Mouse (Mus musculus) liver, embryonic 11.5 days (tissue): Measurements from ENCODE around the gene Dag1. TPM values are rescaled to one million over a fixed set of nuclear protein-coding genes. Genes with fewer than 3 reads are reported as not detected.

Source experiments
- ATAC-seq: fragments of 200-750 bp; cut with Nextera tagmentation; replicated peaks from 2 replicates; pipeline ENCODE4 v1.8.0; 2017; ENCODE audit warnings: moderate number of reproducible peaks, mild to moderate bottlenecking, moderate TSS enrichment, moderate library complexity; ENCODE audit not compliant: low FRiP score
- DNase-seq: peaks from one replicate; pipeline ENCODE4 v3.0.0-alpha.2; 2017; ENCODE audit warnings: low spot score
- H3K27ac ChIP-seq: fragments of 300-500 bp; sonication (generic); 2 replicates; pipeline ENCODE4 v1.5.1; 2014; ENCODE audit warnings: mild to moderate bottlenecking, low read depth, low read length, control low read depth
- H3K27me3 ChIP-seq: fragments of 300-500 bp; sonication (generic); replicated peaks from 2 replicates; pipeline ENCODE4 v1.6.1; 2014; ENCODE audit warnings: low read length, mixed read lengths; ENCODE audit not compliant: control insufficient read depth, insufficient read depth
- H3K36me3 ChIP-seq: fragments of 300-500 bp; sonication (generic); 2 replicates; pipeline ENCODE4 v1.6.1; 2014; ENCODE audit warnings: mild to moderate bottlenecking, low read length, moderate library complexity, mixed read lengths; ENCODE audit not compliant: control insufficient read depth, insufficient read depth
- H3K4me1 ChIP-seq: fragments of 300-500 bp; sonication (generic); replicated peaks from 2 replicates; pipeline ENCODE4 v1.6.1; 2014; ENCODE audit warnings: low read length, mixed read lengths; ENCODE audit not compliant: control insufficient read depth, insufficient read depth
- H3K4me2 ChIP-seq: fragments of 300-500 bp; sonication (generic); 2 replicates; pipeline ENCODE4 v1.6.1; 2014; ENCODE audit warnings: mild to moderate bottlenecking, control low read depth, moderate library complexity
- H3K4me3 ChIP-seq: fragments of 300-500 bp; sonication (generic); 2 replicates; pipeline ENCODE4 v1.5.1; 2014; ENCODE audit warnings: low read depth, low read length, control low read depth
- H3K9ac ChIP-seq: fragments of 300-500 bp; sonication (generic); 2 replicates; pipeline ENCODE4 v1.6.1; 2014; ENCODE audit warnings: low read depth, low read length, control low read depth
- H3K9me3 ChIP-seq: fragments of 300-500 bp; sonication (generic); 2 replicates; pipeline ENCODE4 v1.6.1; 2016; ENCODE audit warnings: low read length, inconsistent platforms, mixed read lengths; ENCODE audit not compliant: control insufficient read depth
- WGBS: fragments of 180-500 bp; shearing (Covaris S2); extraction: QIAGEN DNeasy Blood & Tissue Kit; methylation state at CpG from one replicate; pipeline ENCODE4 v1.1.7; 2014; 5-methylcytosine and 5-hydroxymethylcytosine counted together
- polyA plus RNA-seq: library from polyadenylated mRNA; unstranded; fragments of >200 nt; fragmentation: Nextera tagmentation; extraction: Ambion mirVana; gene quantifications from 2 replicates; pipeline ENCODE4 v1.2.1, GENCODE M21; 2014

Dag1 gene
- polyA plus RNA-seq, 1 experiment from 2014 or later, result 41.1 TPM

DNA sequence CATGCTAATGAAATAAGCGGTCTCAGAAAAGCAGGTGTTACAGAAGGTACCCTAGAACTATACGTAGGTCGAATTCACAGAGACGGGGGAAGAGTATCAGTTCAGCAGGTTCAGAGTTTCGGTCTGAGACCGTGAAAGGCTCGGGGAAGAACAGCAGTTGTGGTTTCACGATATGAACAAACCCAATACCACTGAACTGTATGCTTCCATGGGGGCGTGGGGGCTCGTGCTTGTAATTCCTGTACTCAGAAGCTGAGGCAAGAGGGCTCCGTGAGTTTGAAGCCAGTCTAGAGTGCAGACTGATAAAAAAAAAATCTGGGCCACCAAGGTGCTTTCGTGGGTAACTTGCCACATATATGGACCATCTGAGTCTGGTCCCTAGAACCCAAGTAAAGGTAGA, 108.9 kb downstream of the Dag1 start:
- H3K27ac ChIP-seq, result no peak overlapping the region
- 81% methylated on average over 12 of the region's 12 CpGs for WGBS
- H3K4me2 ChIP-seq, result no peak overlapping the region
- H3K27me3 ChIP-seq, result peaks cover under 1% of the 10 kb centered on the region
- H3K4me3 ChIP-seq, result no peak overlapping the region
- no peaks in the 10 kb centered on the region for H3K4me1 ChIP-seq
- DNase-seq (no peak), ATAC-seq (no peak)
- H3K36me3 ChIP-seq, result no peaks in the 10 kb centered on the region
- H3K9me3 ChIP-seq, result no peaks in the 10 kb centered on the region
- H3K9ac ChIP-seq, result no peak overlapping the region

Other genes with a start within 250 kb of the Dag1 start
- gene Gmppb, start 214.7 kb downstream of the Dag1 start, polyA plus RNA-seq, result 26.5 and 30.0 TPM in 2 replicates
- gene Amigo3, start 210.8 kb downstream of the Dag1 start, polyA plus RNA-seq, result 2.3 TPM in 2 replicates
- gene Mst1, start 183.5 kb downstream of the Dag1 start, polyA plus RNA-seq, result 9.7 and 12.5 TPM in 2 replicates
- 59.1 and 59.2 TPM in 2 replicates for gene Rnf123, start 180.6 kb downstream of the Dag1 start, polyA plus RNA-seq
- 159 and 167 TPM in 2 replicates for gene Apeh, start 169.4 kb downstream of the Dag1 start, polyA plus RNA-seq
- gene Bsn, start 73.6 kb downstream of the Dag1 start, polyA plus RNA-seq, result 5.2 and 5.7 TPM in 2 replicates
- 11.3 and 13.9 TPM in 2 replicates for gene Nicn1, start 26.5 kb upstream of the Dag1 start, polyA plus RNA-seq
- gene Amt, start 32.9 kb upstream of the Dag1 start, polyA plus RNA-seq, result 16.0 and 16.5 TPM in 2 replicates
- 254 and 264 TPM in 2 replicates for gene Rhoa, start 42.2 kb upstream of the Dag1 start, polyA plus RNA-seq
- gene Tcta, start 42.2 kb upstream of the Dag1 start, polyA plus RNA-seq, result 14.9 and 16.1 TPM in 2 replicates
- 2,990 and 3,052 TPM in 2 replicates for gene Gpx1, start 74.9 kb upstream of the Dag1 start, polyA plus RNA-seq
- 114 and 122 TPM in 2 replicates for gene Usp4, start 83.9 kb upstream of the Dag1 start, polyA plus RNA-seq
- gene 1700102P08Rik, start 128.8 kb upstream of the Dag1 start, polyA plus RNA-seq, result 0.81 and 1.3 TPM in 2 replicates
- gene Ccdc36, start 164.5 kb upstream of the Dag1 start, polyA plus RNA-seq, result 0.82 and 0.88 TPM in 2 replicates
- gene BC048562, start 172.5 kb upstream of the Dag1 start, polyA plus RNA-seq, result not detected in 2 replicates
- gene Ccdc71, start 196.6 kb upstream of the Dag1 start, polyA plus RNA-seq, result 48.6 and 51.1 TPM in 2 replicates
- 24.2 and 26.8 TPM in 2 replicates for gene Klhdc8b, start 197.6 kb upstream of the Dag1 start, polyA plus RNA-seq
- 14.8 and 18.7 TPM in 2 replicates for gene Lamb2, start 215.8 kb upstream of the Dag1 start, polyA plus RNA-seq
- gene Usp19, start 226.6 kb upstream of the Dag1 start, polyA plus RNA-seq, result 57.5 and 66.8 TPM in 2 replicates
- gene Qars, start 243.7 kb upstream of the Dag1 start, polyA plus RNA-seq, result 120 and 122 TPM in 2 replicates